Mouse (Mus musculus): ENCODE measurements at regions not wholly inside any gene's neighbourhood (a gene's known extent, or its start where the extent isn't known, plus 50 kb on each side); places are given as distances from the start of the nearest gene placed in this dataset.

GRCm38 (mm10) chr2:138640654-138641053 lies 384.3 kb downstream of the Btbd3 start:
- no peak for DNase-seq (ENCODE audit: low spot score)

- no peak for DNase-seq (ENCODE audit: low spot score)
Measured at GRCm38 (mm10) chr2:138641335-138641734, 385.0 kb downstream of the Btbd3 start.

GRCm38 (mm10) chr2:138648616-138649015 lies 392.3 kb downstream of the Btbd3 start:
- DNase-seq (ENCODE audit: low spot score): no peak

- no peak for DNase-seq (ENCODE audit: low spot score)
Measured at GRCm38 (mm10) chr2:138659376-138659775, 403.0 kb downstream of the Btbd3 start.

- no peak for DNase-seq (ENCODE audit: low spot score)
Measured at GRCm38 (mm10) chr2:138670307-138670706, 413.9 kb downstream of the Btbd3 start.

GRCm38 (mm10) chr2:138674801-138675200 lies 418.4 kb downstream of the Btbd3 start:
- DNase-seq (ENCODE audit: low spot score): no peak

- DNase-seq (ENCODE audit: low spot score): no peak
Measured at GRCm38 (mm10) chr2:138675229-138676065, 419.1 kb downstream of the Btbd3 start.

GRCm38 (mm10) chr2:138688140-138688871 lies 431.9 kb downstream of the Btbd3 start:
- DNase-seq (ENCODE audit: low spot score): no peak

GRCm38 (mm10) chr2:138689497-138689896 lies 433.1 kb downstream of the Btbd3 start:
- DNase-seq (ENCODE audit: low spot score): no peak

GRCm38 (mm10) chr2:138702783-138703182 lies 446.4 kb downstream of the Btbd3 start:
- no peak for DNase-seq (ENCODE audit: low spot score)

- DNase-seq (ENCODE audit: low spot score): no peak
Measured at GRCm38 (mm10) chr2:138703943-138704541, 447.7 kb downstream of the Btbd3 start.

GRCm38 (mm10) chr2:138708763-138709162 lies 452.4 kb downstream of the Btbd3 start:
- DNase-seq (ENCODE audit: low spot score): peak; percentile 40

- no peak for DNase-seq (ENCODE audit: low spot score)
Measured at GRCm38 (mm10) chr2:138733846-138734245, 477.5 kb downstream of the Btbd3 start.

- no peak for DNase-seq (ENCODE audit: low spot score)
Measured at GRCm38 (mm10) chr2:138744806-138745205, 488.4 kb downstream of the Btbd3 start.

- no peak for DNase-seq (ENCODE audit: low spot score)
Measured at GRCm38 (mm10) chr2:138760439-138760963, 504.1 kb downstream of the Btbd3 start.

GRCm38 (mm10) chr2:138761400-138761799 lies 505.0 kb downstream of the Btbd3 start:
- DNase-seq (ENCODE audit: low spot score): no peak

- DNase-seq (ENCODE audit: low spot score): peak; percentile 3
Measured at GRCm38 (mm10) chr2:138766275-138766842, 510.0 kb downstream of the Btbd3 start.

GRCm38 (mm10) chr2:138783781-138784180 lies 527.4 kb downstream of the Btbd3 start:
- no peak for DNase-seq (ENCODE audit: low spot score)

GRCm38 (mm10) chr2:138792711-138793450 lies 536.5 kb downstream of the Btbd3 start:
- DNase-seq (ENCODE audit: low spot score): no peak

- DNase-seq (ENCODE audit: low spot score): no peak
Measured at GRCm38 (mm10) chr2:138806196-138806595, 549.8 kb downstream of the Btbd3 start.

- DNase-seq (ENCODE audit: low spot score): no peak
Measured at GRCm38 (mm10) chr2:138809767-138810166, 553.4 kb downstream of the Btbd3 start.
